Mouse (Mus musculus) megakaryocyte, embryonic 14.5 days (primary cell): ENCODE measurements around the gene Mtfr1l. TPM values are rescaled to one million over a fixed set of nuclear protein-coding genes. Genes with fewer than 3 reads are reported as not detected.

Experiments
- H3K27me3 ChIP-seq: replicated peaks from 2 replicates; pipeline ENCODE3; 2012; ENCODE audit warnings: inconsistent platforms
- H3K36me3 ChIP-seq: replicated peaks from 2 replicates; pipeline ENCODE3; 2012; ENCODE audit warnings: low read length, inconsistent platforms, mixed read lengths
- H3K4me1 ChIP-seq: 2 replicates; pipeline ENCODE4 v1.6.1; 2012; ENCODE audit warnings: inconsistent platforms
- H3K4me3 ChIP-seq: replicated peaks from 2 replicates; pipeline ENCODE3; 2012; ENCODE audit warnings: moderate library complexity, mild to moderate bottlenecking, inconsistent platforms
- H3K9me3 ChIP-seq: 2 replicates; pipeline ENCODE4 v1.6.1; 2012; ENCODE audit warnings: inconsistent platforms
- FLI1 ChIP-seq: IDR thresholded peaks from 2 replicates; pipeline ENCODE4 v1.6.1; 2012; ENCODE audit warnings: low read length, inconsistent platforms, mixed read lengths
- GATA1 ChIP-seq: IDR thresholded peaks from 3 replicates; pipeline ENCODE4 v1.6.1; 2012; ENCODE audit warnings: mixed read lengths, low read length, inconsistent platforms, borderline replicate concordance
- polyA plus RNA-seq: library from polyadenylated mRNA; stranded (reverse); fragments of >175 nt; gene quantifications from 2 replicates; pipeline ENCODE4 v1.2.3, GENCODE M21; 2012; ENCODE audit warnings: low replicate concordance; ENCODE audit not compliant: insufficient read depth

The Mtfr1l gene
- polyA plus RNA-seq, 1 experiment: 46.4 TPM

DNA sequence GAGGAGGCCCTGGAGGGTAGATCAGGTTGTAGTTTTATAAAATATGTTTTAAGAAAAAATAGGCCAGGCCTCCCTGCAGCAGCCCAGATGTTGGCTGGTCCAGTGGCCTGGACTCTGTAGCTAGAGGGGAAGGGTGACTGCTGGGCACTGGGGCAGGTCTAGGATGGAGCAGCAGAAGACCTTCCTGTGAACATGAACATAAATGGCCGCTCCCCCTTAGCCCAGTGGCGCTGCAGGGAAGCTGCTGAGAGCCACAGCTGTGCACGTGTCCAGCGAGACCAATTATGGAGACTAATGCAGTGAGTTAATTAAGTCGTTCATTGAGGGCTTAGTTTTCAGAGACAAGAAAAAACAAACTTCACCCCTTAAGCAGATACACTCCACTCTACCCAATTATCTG lies 9.4 kb downstream of the Mtfr1l start:
- H3K27me3 ChIP-seq: no peaks in the 10 kb centered on the region
- peaks cover 91% of the 10 kb centered on the region for H3K36me3 ChIP-seq
- no peak overlapping the region for H3K4me3 ChIP-seq
- peaks cover 22% of the 10 kb centered on the region for H3K4me1 ChIP-seq
- TF ChIP-seq GATA1: no peak
- TF ChIP-seq FLI1: no peak
- H3K9me3 ChIP-seq: no peaks in the 10 kb centered on the region

DNA sequence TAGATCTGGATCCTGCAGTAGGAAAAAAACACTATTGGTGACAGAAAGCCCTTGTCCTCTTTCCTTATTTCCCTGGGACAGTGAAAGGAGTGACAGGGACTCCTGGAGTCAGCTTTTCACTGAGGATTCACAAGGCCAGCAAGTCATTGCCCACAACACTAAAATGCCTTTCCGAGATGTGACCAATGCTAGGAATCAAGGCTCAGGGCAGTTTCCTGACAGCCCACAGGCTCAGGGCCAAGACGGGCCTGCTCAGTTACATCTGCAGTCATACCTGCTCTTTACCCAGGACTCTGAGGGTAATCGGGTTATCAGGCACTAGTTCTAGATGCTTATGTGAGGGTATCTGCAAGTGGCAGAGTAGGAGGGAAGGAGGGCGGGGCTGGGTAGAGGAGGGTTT lies 11.7 kb downstream of the Mtfr1l start:
- H3K9me3 ChIP-seq: no peaks in the 10 kb centered on the region
- peaks cover 15% of the 10 kb centered on the region for H3K4me1 ChIP-seq
- no peak overlapping the region for H3K4me3 ChIP-seq
- TF ChIP-seq GATA1 (no peak), FLI1 (no peak)
- H3K27me3 ChIP-seq: no peaks in the 10 kb centered on the region
- H3K36me3 ChIP-seq: peaks cover 74% of the 10 kb centered on the region

GRCm38 (mm10) chr4:134519281-134519680 lies 15.9 kb downstream of the Mtfr1l start:
- H3K36me3 ChIP-seq: peaks cover 44% of the 10 kb centered on the region
- no peak overlapping the region for H3K4me3 ChIP-seq
- no peak for TF ChIP-seq GATA1
- TF ChIP-seq FLI1: no peak
- no peaks in the 10 kb centered on the region for H3K9me3 ChIP-seq
- no peaks in the 10 kb centered on the region for H3K27me3 ChIP-seq
- peaks cover 43% of the 10 kb centered on the region for H3K4me1 ChIP-seq

GRCm38 (mm10) chr4:134518541-134518940 lies 16.6 kb downstream of the Mtfr1l start:
- TF ChIP-seq GATA1: no peak
- TF ChIP-seq FLI1: no peak
- Histone ChIP-seq H3K4me3 (no peak overlapping the region), H3K9me3 (no peaks in the 10 kb centered on the region), H3K27me3 (no peaks in the 10 kb centered on the region), H3K4me1 (peaks cover 44% of the 10 kb centered on the region), H3K36me3 (peaks cover 41% of the 10 kb centered on the region)

DNA sequence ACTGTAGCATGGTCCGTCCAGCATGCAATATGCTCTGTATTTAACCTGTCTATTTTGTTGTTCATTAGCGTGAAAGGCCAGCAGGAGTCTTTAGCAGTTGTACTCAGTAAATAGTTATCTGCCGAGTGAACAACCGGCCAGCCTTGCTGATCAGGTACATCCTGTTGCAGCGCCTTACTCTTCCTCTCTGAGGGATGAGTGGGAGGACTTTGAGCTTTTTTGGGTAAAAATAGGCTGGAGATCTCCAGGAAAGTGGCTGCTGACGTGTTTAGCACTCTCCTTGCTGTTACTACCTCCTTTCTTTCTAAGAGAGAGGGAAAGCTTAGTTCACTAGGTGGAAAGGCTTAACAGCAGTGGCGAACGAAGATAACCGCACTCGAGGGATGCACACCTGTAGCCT lies 17.5 kb downstream of the Mtfr1l start:
- Histone ChIP-seq H3K4me3 (no peak overlapping the region), H3K27me3 (no peaks in the 10 kb centered on the region), H3K36me3 (peaks cover 33% of the 10 kb centered on the region), H3K4me1 (peaks cover 39% of the 10 kb centered on the region), H3K9me3 (no peaks in the 10 kb centered on the region)
- TF ChIP-seq FLI1 (no peak), GATA1 (no peak)

- Histone ChIP-seq H3K36me3 (peaks cover 30% of the 10 kb centered on the region), H3K9me3 (no peaks in the 10 kb centered on the region), H3K4me1 (peaks cover 39% of the 10 kb centered on the region), H3K27me3 (no peaks in the 10 kb centered on the region), H3K4me3 (no peak overlapping the region)
- TF ChIP-seq FLI1 (no peak), GATA1 (no peak)
Observed at GRCm38 (mm10) chr4:134516981-134517380, 18.2 kb downstream of the Mtfr1l start.

GRCm38 (mm10) chr4:134515614-134516013 lies 19.6 kb downstream of the Mtfr1l start:
- Histone ChIP-seq H3K36me3 (peaks cover 21% of the 10 kb centered on the region), H3K9me3 (no peaks in the 10 kb centered on the region), H3K4me3 (no peak overlapping the region), H3K27me3 (no peaks in the 10 kb centered on the region), H3K4me1 (peaks cover 49% of the 10 kb centered on the region)
- TF ChIP-seq GATA1: no peak
- TF ChIP-seq FLI1: no peak

GRCm38 (mm10) chr4:134514309-134514930 lies 20.8 kb downstream of the Mtfr1l start:
- Histone ChIP-seq H3K27me3 (no peaks in the 10 kb centered on the region), H3K9me3 (no peaks in the 10 kb centered on the region), H3K36me3 (peaks cover 15% of the 10 kb centered on the region), H3K4me3 (no peak overlapping the region), H3K4me1 (peaks cover 49% of the 10 kb centered on the region)
- TF ChIP-seq GATA1: no peak
- TF ChIP-seq FLI1: no peak

- peaks cover 52% of the 10 kb centered on the region for H3K4me1 ChIP-seq
- peaks cover 23% of the 10 kb centered on the region for H3K36me3 ChIP-seq
- TF ChIP-seq FLI1 (no peak), GATA1 (no peak)
- H3K27me3 ChIP-seq: no peaks in the 10 kb centered on the region
- H3K9me3 ChIP-seq: peaks cover 7% of the 10 kb centered on the region; the same call in 1 of the 2 replicates
- no peak overlapping the region for H3K4me3 ChIP-seq
Observed at GRCm38 (mm10) chr4:134512798-134513197, 22.4 kb downstream of the Mtfr1l start.

- Histone ChIP-seq H3K36me3 (peaks cover 32% of the 10 kb centered on the region), H3K9me3 (peaks cover 15% of the 10 kb centered on the region; the same call in 1 of the 2 replicates), H3K4me1 (peaks cover 52% of the 10 kb centered on the region), H3K27me3 (no peaks in the 10 kb centered on the region), H3K4me3 (peak overlapping the region; percentile 96)
- no peak for TF ChIP-seq GATA1
- no peak for TF ChIP-seq FLI1
Observed at GRCm38 (mm10) chr4:134511730-134512129, 23.5 kb downstream of the Mtfr1l start.

GRCm38 (mm10) chr4:134510845-134511411 lies 24.3 kb downstream of the Mtfr1l start, which contains the start of gene Aunip:
Gene Aunip (plus strand): TSS chr4:134510999.
- Histone ChIP-seq H3K9me3 (peaks cover 16% of the 10 kb centered on the region; the same call in 1 of the 2 replicates), H3K4me1 (peaks cover 56% of the 10 kb centered on the region), H3K27me3 (no peaks in the 10 kb centered on the region), H3K36me3 (peaks cover 40% of the 10 kb centered on the region), H3K4me3 (peak within 1 kb of the TSS; percentile 96)
- TF ChIP-seq GATA1: no peak
- no peak for TF ChIP-seq FLI1
